Mouse (Mus musculus) spleen, adult 12 weeks (tissue): ENCODE measurements around the gene Fam19a5.

Experiments
- DNase-seq: peaks from one replicate; pipeline ENCODE4 v3.0.0; 2022; ENCODE audit warnings: low spot score

Fam19a5 gene

GRCm38 (mm10) chr15:87666041-87666750, 122.1 kb downstream of the Fam19a5 start:
- no peak for DNase-seq

GRCm38 (mm10) chr15:87667416-87667815, 123.3 kb downstream of the Fam19a5 start:
- no peak for DNase-seq

- no peak for DNase-seq
Observed at GRCm38 (mm10) chr15:87668112-87668511, 124.0 kb downstream of the Fam19a5 start.

- DNase-seq: no peak
Observed at GRCm38 (mm10) chr15:87671929-87672328, 127.8 kb downstream of the Fam19a5 start.

- no peak for DNase-seq
Observed at GRCm38 (mm10) chr15:87678711-87679110, 134.6 kb downstream of the Fam19a5 start.

GRCm38 (mm10) chr15:87682410-87682809, 138.3 kb downstream of the Fam19a5 start:
- DNase-seq: no peak

GRCm38 (mm10) chr15:87686415-87687040, 142.4 kb downstream of the Fam19a5 start:
- no peak for DNase-seq

- DNase-seq: no peak
Observed at GRCm38 (mm10) chr15:87691271-87691955, 147.3 kb downstream of the Fam19a5 start.

- DNase-seq: no peak
Observed at GRCm38 (mm10) chr15:87691958-87692357, 147.9 kb downstream of the Fam19a5 start.

GRCm38 (mm10) chr15:87692394-87692793, 148.3 kb downstream of the Fam19a5 start:
- DNase-seq: no peak

- no peak for DNase-seq
Observed at GRCm38 (mm10) chr15:87692865-87693513, 148.9 kb downstream of the Fam19a5 start.

- DNase-seq: no peak
Observed at GRCm38 (mm10) chr15:87697433-87697996, 153.4 kb downstream of the Fam19a5 start.

- no peak for DNase-seq
Observed at GRCm38 (mm10) chr15:87698562-87699320, 154.6 kb downstream of the Fam19a5 start.

GRCm38 (mm10) chr15:87702821-87703220, 158.7 kb downstream of the Fam19a5 start:
- DNase-seq: no peak

- no peak for DNase-seq
Observed at GRCm38 (mm10) chr15:87703334-87703733, 159.2 kb downstream of the Fam19a5 start.

- no peak for DNase-seq
Observed at GRCm38 (mm10) chr15:87711790-87712189, 167.7 kb downstream of the Fam19a5 start.

GRCm38 (mm10) chr15:87712221-87712620, 168.1 kb downstream of the Fam19a5 start:
- no peak for DNase-seq

GRCm38 (mm10) chr15:87715037-87715676, 171.1 kb downstream of the Fam19a5 start:
- DNase-seq: no peak

- DNase-seq: no peak
Observed at GRCm38 (mm10) chr15:87717056-87717455, 173.0 kb downstream of the Fam19a5 start.

GRCm38 (mm10) chr15:87723455-87723986, 179.4 kb downstream of the Fam19a5 start:
- DNase-seq: no peak
